Mouse (Mus musculus) frontal cortex, adult 2 months (tissue): ENCODE results near the gene Rab9. TPM values are rescaled to one million over a fixed set of nuclear protein-coding genes. Genes with fewer than 3 reads are reported as not detected.
A peak's percentile ranks its signal among the peaks of the same experiment; 100 is the strongest.

Source experiments
- DNase-seq, 2 experiments: peaks; one replicate each; pipeline ENCODE4 v3.0.0; 2022; ENCODE audit warnings: low spot score in 1 of 2; ENCODE audit errors: extremely low spot score in 1 of 2
- polyA plus RNA-seq: library from polyadenylated mRNA; depleted of rRNA; stranded (reverse); fragments of >200 nt; gene quantifications from 2 replicates; pipeline ENCODE4 v1.2.3, GENCODE M21; 2012; rRNA removed

Gene Rab9
- polyA plus RNA-seq, 1 experiment = 35.5 TPM

DNA sequence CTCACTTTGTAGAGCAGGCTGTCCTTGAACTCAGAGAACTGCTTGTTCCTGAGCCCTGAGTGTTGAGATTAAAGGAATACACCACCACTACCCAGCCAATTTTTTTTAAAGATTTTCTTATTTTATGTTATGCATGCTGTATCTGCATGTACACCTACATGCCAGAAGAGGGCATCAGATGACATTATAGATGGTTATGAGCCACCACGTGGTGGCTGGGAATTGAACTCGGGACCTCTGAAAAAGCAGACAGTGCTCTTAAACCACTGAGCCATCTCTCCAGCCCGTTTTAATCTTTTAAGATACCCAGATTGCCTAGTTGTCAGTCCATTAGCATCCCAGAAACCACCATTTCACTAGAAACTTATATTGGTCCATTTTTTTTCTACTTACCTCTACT, 25.3 kb downstream of the Rab9 start:
- no peak for DNase-seq

DNA sequence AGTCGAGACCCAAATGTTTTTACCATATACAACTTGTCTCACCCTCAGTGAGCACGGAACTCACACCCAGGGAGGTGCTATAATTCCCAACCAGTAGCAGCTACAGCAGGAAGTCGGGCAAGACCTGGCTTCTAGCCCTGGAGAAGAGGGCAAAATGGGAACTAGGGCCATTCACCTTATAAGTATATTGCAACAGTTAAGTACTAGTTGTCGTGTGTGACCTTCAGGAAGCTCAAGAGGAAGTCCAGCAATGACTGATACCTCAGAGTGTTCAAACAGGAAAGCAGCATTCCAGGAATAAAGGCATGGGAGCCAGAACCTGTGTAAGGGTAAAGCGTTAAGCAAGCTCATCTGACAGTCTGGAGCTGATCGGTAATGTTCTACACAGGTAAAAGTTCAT, 26.1 kb downstream of the Rab9 start:
- DNase-seq = no peak

DNA sequence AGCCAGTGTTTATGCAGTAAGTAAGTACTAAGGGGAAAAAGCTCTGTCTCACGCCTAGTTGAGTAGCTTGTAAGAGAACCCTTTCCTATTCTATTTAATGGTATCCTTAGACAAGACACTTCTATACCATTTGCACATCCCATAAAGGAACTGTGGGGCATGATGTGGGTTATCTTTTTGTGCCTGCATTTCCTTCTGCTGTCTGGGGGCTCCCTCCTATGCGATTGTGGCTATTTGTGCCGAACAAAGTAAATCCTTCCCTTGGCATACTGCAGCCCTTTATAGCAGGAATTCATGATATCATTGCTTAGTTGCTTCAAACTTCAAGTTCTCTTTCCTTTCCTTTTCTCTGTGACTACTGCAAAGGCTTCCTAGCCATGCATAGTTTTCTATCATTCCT, 35.1 kb downstream of the Rab9 start:
- no peak for DNase-seq

DNA sequence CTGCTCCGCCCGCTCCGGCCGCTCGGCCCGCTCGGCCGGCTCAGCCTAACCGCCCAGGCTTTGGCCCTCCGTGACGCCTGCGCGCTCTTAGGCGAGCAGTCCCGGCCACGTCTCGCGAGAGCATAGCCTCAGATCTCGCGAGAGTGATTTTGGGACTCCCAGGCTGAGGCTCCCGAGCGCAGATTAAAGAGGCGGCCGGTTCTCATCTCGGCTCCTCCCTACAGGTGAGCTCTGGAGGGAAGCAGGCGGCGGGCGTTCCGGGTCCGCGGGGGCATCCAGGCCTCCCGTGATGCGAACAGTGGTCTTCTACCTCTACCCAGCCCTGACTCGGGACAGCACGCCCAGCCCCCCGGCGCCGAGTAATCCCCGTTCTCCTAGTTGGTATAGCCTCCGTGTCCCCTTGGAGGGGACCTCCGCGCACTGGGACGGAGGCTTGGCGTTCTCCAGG, 39.0 kb downstream of the Rab9 start, which contains the start of gene Ofd1:
Gene Ofd1 (minus strand): TSS at position 89 of the 448 bp plus-strand sequence.
- DNase-seq = peak; percentile 68 to 89

DNA sequence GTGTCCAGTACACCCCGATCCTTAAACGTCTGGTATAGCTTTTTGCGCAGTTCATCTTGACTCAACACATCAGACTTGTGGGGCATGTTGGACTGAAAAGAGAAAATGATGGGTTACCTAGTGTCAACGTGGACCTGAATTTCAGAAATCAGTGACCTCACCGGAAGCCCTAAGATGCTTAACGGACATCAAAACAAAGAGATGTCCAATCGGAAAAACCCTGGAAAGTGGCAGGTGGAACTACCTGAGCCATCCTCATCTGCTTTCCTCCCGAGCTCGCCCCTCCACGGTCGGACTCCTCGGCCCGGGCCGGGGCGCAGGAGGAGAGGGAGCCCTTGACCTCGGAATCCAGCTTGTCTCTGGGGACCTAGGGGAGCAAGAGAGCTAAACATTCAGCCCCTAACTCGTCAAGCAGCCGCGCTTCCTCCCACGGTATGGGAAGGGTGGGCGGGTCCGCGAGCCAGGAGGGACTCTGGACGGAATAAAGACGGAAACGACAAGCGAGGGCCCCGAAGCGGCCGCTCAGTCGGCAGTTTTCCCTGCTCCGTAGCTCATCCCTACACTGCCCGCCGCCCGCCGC, 39.5 kb downstream of the Rab9 start, which contains the start of gene Trappc2:
Gene Trappc2 (plus strand): TSS at position 539 of the 580 bp plus-strand sequence.
- DNase-seq = peak in 1 of 2 experiments; percentile 23

DNA sequence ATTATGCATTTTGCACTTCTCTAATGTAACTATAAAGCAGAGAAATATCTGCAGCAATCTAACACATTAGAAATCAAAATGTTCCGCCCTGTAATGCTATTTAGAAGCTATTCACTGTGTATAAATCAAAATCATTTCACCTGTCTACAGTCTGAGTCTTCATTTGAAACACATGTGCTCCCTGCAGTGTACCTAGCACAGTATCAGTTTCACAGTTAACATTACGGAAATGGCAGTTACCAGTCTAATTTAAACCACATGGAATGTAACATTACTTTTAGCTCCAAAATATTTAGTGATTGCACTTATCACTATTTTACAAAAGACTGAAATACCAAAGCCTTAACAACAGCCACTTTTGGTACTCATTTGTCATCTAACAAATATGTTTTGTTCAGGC, 44.9 kb downstream of the Rab9 start:
- DNase-seq = no peak

DNA sequence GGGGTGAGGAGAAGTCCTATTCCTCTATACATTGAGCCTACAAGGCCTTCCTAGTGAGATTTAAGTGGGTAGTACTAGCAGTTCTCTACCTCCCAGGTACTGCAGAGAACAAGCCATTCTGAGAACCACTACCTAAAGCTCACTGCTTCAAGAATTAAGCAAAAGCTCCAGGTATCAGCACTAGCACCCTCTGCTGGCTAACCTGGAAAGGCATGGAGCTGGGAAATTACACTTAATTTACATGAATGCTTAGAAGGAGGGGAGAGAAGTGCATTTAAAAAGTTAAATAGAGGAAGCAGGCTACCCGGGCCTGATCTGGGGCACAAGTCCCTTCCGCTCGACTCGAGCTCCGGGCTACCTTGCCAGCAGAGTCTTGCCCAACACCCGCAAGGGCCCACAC, 63.5 kb downstream of the Rab9 start:
- DNase-seq = no peak

DNA sequence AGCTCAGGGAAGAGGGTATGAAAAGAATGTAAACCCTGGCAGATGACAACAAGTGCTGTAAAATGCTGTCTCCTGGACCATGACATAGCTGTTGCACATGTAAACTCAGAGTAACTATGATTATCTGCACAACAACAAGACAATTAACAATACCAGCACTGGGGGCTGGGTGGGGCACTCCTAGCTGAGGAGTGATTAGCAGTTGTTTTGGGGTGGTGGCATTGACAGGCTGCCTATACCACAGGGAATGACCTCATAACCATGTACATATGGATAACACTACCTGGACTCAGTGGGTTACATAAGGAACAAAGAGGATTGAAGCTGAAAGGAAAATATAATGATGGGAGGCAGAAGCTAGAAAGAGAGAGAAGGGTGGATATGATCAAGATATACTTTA, 71.8 kb downstream of the Rab9 start:
- no peak for DNase-seq

Other genes starting within 250 kb of the Rab9 start
- 576 and 615 TPM in 2 replicates for gene Gpm6b, start 241.0 kb downstream of the Rab9 start, polyA plus RNA-seq
- 45.2 and 49.6 TPM in 2 replicates for gene Trappc2, start 39.3 kb downstream of the Rab9 start, polyA plus RNA-seq
- 4.8 and 6.0 TPM in 2 replicates for gene Ofd1, start 39.2 kb downstream of the Rab9 start, polyA plus RNA-seq
- gene Tceanc, start 38.7 kb upstream of the Rab9 start, polyA plus RNA-seq = 1.5 and 2.1 TPM in 2 replicates
- 1.6 TPM in 2 replicates for gene Egfl6, start 105.9 kb upstream of the Rab9 start, polyA plus RNA-seq